Mouse (Mus musculus) limb, embryonic 13.5 days (tissue): ENCODE data around the gene Galnt14. TPM values are rescaled to one million over a fixed set of nuclear protein-coding genes. Genes with fewer than 3 reads are reported as not detected.

ENCODE experiments used
- ATAC-seq: fragments of 200-750 bp; cut with Nextera tagmentation; 2 replicates; pipeline ENCODE4 v1.8.0; 2017; ENCODE audit warnings: low read depth, moderate number of reproducible peaks, moderate TSS enrichment; ENCODE audit not compliant: low FRiP score
- H3K27ac ChIP-seq: fragments of 300-500 bp; sonication (generic); 2 replicates; pipeline ENCODE4 v1.5.1; 2015; ENCODE audit warnings: inconsistent platforms, mild to moderate bottlenecking, moderate library complexity
- H3K27me3 ChIP-seq: fragments of 300-500 bp; sonication (generic); 2 replicates; pipeline ENCODE4 v1.6.1; 2015; ENCODE audit warnings: mild to moderate bottlenecking, inconsistent platforms
- H3K36me3 ChIP-seq: fragments of 300-500 bp; sonication (generic); 2 replicates; pipeline ENCODE4 v1.6.1; 2015; ENCODE audit warnings: inconsistent platforms, mild to moderate bottlenecking, moderate library complexity
- H3K4me1 ChIP-seq: fragments of 300-500 bp; sonication (generic); 2 replicates; pipeline ENCODE4 v1.6.1; 2015; ENCODE audit warnings: inconsistent platforms
- H3K4me2 ChIP-seq: fragments of 300-500 bp; sonication (generic); replicated peaks from 2 replicates; pipeline ENCODE4 v1.6.1; 2015; ENCODE audit warnings: inconsistent platforms, mild to moderate bottlenecking, moderate library complexity
- H3K4me3 ChIP-seq: fragments of 300-500 bp; sonication (generic); 2 replicates; pipeline ENCODE4 v1.5.1; 2015; ENCODE audit warnings: moderate library complexity, mild to moderate bottlenecking, inconsistent platforms
- H3K9ac ChIP-seq: fragments of 300-500 bp; sonication (generic); 2 replicates; pipeline ENCODE4 v1.6.1; 2015; ENCODE audit warnings: mild to moderate bottlenecking, inconsistent platforms
- H3K9me3 ChIP-seq: fragments of 300-500 bp; sonication (generic); 2 replicates; pipeline ENCODE4 v1.6.1; 2016; ENCODE audit warnings: inconsistent platforms
- WGBS: fragments of 180-500 bp; shearing (Covaris S2); methylation state at CpG from one replicate; pipeline ENCODE4 v1.1.7; 2015; 5-methylcytosine and 5-hydroxymethylcytosine counted together
- polyA plus RNA-seq: library from polyadenylated mRNA; unstranded; fragments of >200 nt; fragmentation: Nextera tagmentation; extraction: Ambion mirVana; gene quantifications from 2 replicates; pipeline ENCODE4 v1.2.1, GENCODE M21; 2015

The Galnt14 gene
- polyA plus RNA-seq, 1 experiment from 2014 or later: 2.8 TPM

DNA sequence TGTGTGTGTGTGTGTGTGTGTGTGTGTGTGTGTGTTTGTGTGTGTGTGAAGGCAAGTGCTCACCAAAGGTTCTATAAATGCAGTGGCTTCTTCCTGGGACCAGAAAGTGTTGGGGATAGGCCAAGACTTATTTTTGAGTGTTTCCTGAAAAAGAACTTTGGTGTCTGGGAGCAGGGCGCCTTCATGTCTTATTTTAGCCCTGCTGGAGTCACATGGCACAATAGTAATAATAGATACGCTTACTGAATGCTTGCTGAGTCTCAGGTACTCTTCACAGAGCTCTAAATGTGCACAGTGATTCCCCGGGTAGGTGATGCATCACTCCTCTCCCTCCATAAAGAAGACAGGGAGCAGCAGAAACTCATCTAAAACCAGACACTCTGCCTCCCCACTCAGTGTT lies 153.2 kb downstream of the Galnt14 start:
- no peak overlapping the region for H3K9ac ChIP-seq
- ATAC-seq: no peak
- no peaks in the 10 kb centered on the region for H3K27me3 ChIP-seq
- no peaks in the 10 kb centered on the region for H3K9me3 ChIP-seq
- H3K27ac ChIP-seq: no peak overlapping the region
- no peak overlapping the region for H3K4me3 ChIP-seq
- no peaks in the 10 kb centered on the region for H3K36me3 ChIP-seq
- 71% methylated on average over 3 of the region's 3 CpGs for WGBS
- no peak overlapping the region for H3K4me2 ChIP-seq
- H3K4me1 ChIP-seq: no peaks in the 10 kb centered on the region

DNA sequence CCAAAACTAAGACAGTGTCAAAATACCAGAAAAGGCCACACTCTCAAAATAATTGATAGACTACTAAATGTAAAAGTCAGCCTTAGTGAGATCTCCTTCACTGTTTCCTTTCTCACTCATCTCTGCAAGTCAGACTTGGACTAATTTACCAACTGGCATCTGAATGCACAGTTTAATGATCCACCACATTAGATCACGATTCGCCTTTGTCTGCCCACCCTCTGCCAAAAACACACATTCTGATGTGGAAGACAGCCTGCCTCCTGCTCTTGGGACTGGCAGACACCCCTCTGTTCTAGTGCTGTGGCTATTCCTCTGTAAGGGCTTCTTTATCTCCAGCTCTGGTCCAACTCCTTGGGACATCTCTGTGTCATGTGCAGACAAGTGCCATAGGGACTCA lies 153.8 kb downstream of the Galnt14 start:
- H3K4me1 ChIP-seq: no peaks in the 10 kb centered on the region
- no peak overlapping the region for H3K9ac ChIP-seq
- ATAC-seq: no peak
- no peaks in the 10 kb centered on the region for H3K36me3 ChIP-seq
- no peak overlapping the region for H3K4me3 ChIP-seq
- no peaks in the 10 kb centered on the region for H3K27me3 ChIP-seq
- H3K4me2 ChIP-seq: no peak overlapping the region
- H3K9me3 ChIP-seq: no peaks in the 10 kb centered on the region
- no peak overlapping the region for H3K27ac ChIP-seq
- 86% methylated on average over 2 of the region's 2 CpGs for WGBS

DNA sequence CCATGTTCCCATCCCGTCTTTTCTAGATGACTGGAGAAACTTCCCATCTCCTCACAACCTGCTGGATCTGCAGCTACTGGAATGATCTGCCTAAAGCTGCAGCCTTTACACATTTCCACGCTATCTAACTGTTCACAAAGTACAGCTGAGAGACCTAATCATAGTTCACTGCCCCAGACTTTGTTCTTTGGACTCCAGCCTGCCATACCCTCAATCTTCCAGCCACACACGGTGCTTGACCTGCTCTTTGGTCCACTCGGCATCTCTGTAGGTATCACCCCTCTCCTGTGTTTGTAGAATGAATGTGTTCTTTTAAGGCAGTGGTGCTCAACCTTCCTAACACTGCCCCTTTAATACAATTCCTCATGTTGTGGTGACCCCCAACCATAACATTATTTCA lies 155.6 kb downstream of the Galnt14 start:
- Histone ChIP-seq H3K27ac (no peak overlapping the region), H3K4me3 (no peak overlapping the region), H3K36me3 (no peaks in the 10 kb centered on the region), H3K4me2 (no peak overlapping the region), H3K27me3 (no peaks in the 10 kb centered on the region), H3K9ac (no peak overlapping the region), H3K4me1 (no peaks in the 10 kb centered on the region), H3K9me3 (no peaks in the 10 kb centered on the region)
- ATAC-seq: no peak
- 86% methylated on average over 4 of the region's 4 CpGs for WGBS

DNA sequence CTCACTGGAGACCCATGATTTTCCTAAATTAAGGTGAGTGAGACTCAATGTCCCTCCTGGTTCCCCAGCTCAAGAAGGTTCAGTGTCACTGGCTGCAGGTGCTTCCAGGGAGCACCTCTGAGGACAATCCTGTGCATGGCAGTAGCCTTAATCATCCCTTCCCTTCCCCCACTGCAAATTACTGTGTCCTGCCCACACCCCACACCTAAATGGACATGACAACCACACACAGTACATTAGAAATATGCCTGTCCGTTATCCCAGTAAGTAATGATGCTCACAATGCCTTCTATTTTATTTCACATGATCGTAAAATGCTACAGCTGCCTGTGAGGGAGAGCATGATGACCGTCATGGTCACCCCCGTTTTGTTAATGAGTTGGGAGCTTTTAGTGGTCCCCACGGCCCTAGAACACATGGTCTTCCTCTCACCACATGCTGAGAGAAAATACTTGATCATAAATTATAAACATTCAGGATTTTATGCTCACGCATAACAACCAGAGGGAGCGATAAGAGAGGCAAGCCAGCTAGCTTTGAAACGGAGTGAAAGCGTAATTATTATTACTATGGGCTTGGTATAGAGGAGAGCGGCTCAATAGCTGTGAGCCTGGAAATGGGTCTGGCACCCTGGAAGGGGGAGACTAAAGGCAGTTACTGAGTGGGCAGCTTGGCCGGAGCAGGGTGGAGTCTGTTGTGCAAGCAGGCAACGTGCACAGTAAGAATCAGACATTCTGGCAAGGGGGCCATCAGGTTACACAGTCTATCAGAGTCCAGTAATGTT lies 161.3 kb downstream of the Galnt14 start:
- H3K36me3 ChIP-seq: no peaks in the 10 kb centered on the region
- ATAC-seq: no peak
- no peak overlapping the region for H3K27ac ChIP-seq
- no peak overlapping the region for H3K9ac ChIP-seq
- H3K4me3 ChIP-seq: no peak overlapping the region
- H3K4me1 ChIP-seq: peaks cover 10% of the 10 kb centered on the region
- H3K4me2 ChIP-seq: no peak overlapping the region
- no peaks in the 10 kb centered on the region for H3K9me3 ChIP-seq
- no peaks in the 10 kb centered on the region for H3K27me3 ChIP-seq
- 37% methylated on average over 12 of the region's 12 CpGs for WGBS

DNA sequence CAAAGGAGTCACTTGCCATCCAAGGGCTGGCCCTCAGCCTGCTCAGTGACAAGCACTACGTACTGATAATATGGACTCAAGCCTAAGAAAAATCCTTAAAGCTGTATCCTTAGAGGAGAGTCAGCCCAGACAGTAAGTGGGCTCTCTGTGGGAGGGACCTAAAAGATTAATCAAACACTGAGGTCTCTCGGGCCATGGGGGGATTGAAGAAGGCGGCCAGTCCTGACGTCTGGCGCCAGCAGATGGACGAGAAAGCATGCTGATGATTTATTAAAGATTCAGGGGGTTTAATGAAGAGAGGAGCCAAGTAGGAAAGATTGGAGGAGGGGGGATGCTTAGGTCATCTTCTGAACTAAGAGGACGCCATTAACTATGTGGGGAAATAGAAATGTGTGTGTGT lies 162.1 kb downstream of the Galnt14 start:
- no peaks in the 10 kb centered on the region for H3K36me3 ChIP-seq
- ATAC-seq: no peak
- H3K4me1 ChIP-seq: peaks cover 10% of the 10 kb centered on the region
- H3K4me2 ChIP-seq: no peak overlapping the region
- no peak overlapping the region for H3K9ac ChIP-seq
- 50% methylated on average over 7 of the region's 7 CpGs for WGBS
- H3K9me3 ChIP-seq: no peaks in the 10 kb centered on the region
- no peaks in the 10 kb centered on the region for H3K27me3 ChIP-seq
- no peak overlapping the region for H3K27ac ChIP-seq
- H3K4me3 ChIP-seq: no peak overlapping the region

DNA sequence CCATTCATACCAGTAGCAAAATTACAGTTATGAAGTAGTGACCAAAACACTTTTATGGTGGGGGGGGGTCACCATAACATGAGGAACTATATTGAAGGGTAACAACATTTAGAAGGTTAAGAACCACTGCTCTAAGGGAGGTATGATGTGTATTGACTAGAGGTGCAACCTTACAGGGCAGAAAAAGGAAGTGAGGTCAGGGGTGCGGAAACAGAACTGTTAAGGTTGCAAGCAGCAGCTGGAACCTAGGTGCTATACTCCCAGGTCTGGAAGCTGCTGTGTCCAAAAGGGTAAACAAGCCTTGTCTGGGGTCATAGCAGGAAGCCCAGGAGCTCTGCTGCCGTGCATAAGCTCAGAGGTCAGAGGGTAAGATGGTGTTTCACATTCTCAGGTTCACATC lies 162.8 kb downstream of the Galnt14 start:
- Histone ChIP-seq H3K27ac (no peak overlapping the region), H3K4me1 (peaks cover 10% of the 10 kb centered on the region), H3K4me2 (no peak overlapping the region), H3K36me3 (no peaks in the 10 kb centered on the region), H3K9me3 (no peaks in the 10 kb centered on the region), H3K9ac (no peak overlapping the region), H3K4me3 (no peak overlapping the region), H3K27me3 (no peaks in the 10 kb centered on the region)
- no peak for ATAC-seq
- 45% methylated on average over 2 of the region's 2 CpGs for WGBS

DNA sequence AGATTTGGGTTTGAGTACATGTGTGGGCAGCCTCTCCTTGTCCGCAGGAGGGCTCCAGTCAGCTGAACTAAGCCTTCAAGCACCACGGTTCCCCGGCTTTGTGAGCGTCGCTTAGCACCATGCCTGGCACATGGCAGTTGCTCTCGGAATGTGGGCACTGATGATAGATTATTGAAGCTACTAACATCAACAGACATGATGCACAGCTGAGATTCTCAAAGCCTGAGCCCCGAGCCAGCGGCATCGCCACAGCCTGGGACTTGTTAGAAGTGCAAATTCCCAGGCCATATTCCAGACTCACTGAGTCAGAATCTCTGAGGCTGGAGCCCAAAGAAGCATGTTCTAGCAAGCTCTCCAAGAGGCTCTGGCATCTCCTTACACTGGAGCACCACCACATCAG lies 168.3 kb downstream of the Galnt14 start:
- Histone ChIP-seq H3K27me3 (0 out of 2 replicates have a peak, but pooled peaks cover 3% of the 10 kb centered on the region), H3K4me3 (no peak overlapping the region), H3K9me3 (no peaks in the 10 kb centered on the region), H3K27ac (no peak overlapping the region), H3K4me1 (0 out of 2 replicates have a peak, but pooled peaks cover 8% of the 10 kb centered on the region), H3K9ac (no peak overlapping the region), H3K36me3 (no peaks in the 10 kb centered on the region), H3K4me2 (no peak overlapping the region)
- 76% methylated on average over 9 of the region's 9 CpGs for WGBS
- no peak for ATAC-seq

DNA sequence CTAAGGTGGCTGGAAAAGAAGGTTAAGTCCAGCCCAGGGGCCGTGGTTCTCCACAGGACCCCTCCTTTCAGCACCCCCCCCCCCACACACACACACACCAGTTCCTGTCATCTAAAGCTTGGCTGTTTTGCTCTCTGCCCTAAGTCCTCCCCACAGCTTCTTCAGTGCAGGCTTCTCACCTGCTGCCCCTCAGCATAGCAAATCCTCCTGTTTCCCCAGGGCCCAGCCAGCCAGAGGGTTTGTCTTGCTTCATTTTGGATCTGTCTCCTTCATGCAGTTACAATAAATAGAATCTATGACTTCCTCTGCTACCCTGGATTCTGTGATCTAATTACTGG lies 169.1 kb downstream of the Galnt14 start:
- no peak overlapping the region for H3K9ac ChIP-seq
- H3K4me1 ChIP-seq: 0 out of 2 replicates have a peak, but pooled peaks cover 8% of the 10 kb centered on the region
- no peaks in the 10 kb centered on the region for H3K9me3 ChIP-seq
- WGBS: 0% methylated on average over 1 of the region's 1 CpGs
- no peaks in the 10 kb centered on the region for H3K36me3 ChIP-seq
- no peak overlapping the region for H3K4me3 ChIP-seq
- 0 out of 2 replicates have a peak, but pooled peaks cover 3% of the 10 kb centered on the region for H3K27me3 ChIP-seq
- H3K4me2 ChIP-seq: no peak overlapping the region
- H3K27ac ChIP-seq: no peak overlapping the region
- no peak for ATAC-seq

DNA sequence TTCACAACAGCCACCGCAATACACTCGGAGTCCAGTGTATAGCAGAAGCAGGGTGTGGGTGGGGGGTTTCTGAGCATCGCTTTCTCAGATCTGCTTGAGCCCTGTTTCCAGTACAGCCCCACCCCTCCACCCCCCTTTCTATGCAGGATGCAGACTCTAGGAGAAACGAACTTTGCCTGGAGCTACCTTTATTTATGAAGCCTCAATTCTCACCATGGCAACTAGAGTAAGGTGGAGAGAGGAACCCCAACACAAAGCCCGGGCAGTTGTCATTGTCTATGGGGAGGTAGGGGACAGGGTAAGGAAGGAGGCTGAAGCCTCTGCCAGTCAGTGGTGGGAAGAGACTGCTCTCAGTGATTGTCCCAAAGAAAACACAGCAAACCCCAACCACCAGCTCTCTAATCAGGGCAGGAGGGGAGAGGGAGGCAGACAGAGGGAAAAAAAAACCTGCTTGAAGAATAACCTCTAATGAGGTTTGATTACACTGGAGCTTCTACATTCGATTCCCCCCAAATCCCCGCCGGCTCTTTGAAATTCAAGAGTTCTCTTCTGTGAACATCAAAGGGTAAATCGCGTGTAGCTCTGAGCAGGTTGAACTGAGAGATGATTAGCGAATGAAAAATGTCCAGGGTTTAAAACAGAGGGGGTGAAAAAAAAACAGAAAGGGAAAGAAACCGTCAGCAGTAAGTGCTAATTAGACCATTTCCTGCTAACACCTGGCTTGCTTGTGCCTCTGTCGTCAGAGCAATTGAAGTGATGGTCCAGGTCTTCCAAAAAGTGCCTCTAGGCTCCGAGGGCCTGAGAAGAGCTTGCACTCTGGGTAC lies 169.6 kb downstream of the Galnt14 start:
- Histone ChIP-seq H3K27me3 (0 out of 2 replicates have a peak, but pooled peaks cover 3% of the 10 kb centered on the region), H3K9me3 (no peaks in the 10 kb centered on the region), H3K4me1 (0 out of 2 replicates have a peak, but pooled peaks cover 8% of the 10 kb centered on the region), H3K4me2 (no peak overlapping the region), H3K36me3 (no peaks in the 10 kb centered on the region), H3K27ac (no peak overlapping the region), H3K4me3 (no peak overlapping the region), H3K9ac (no peak overlapping the region)
- WGBS: 20% methylated on average over 14 of the region's 14 CpGs
- no peak for ATAC-seq

DNA sequence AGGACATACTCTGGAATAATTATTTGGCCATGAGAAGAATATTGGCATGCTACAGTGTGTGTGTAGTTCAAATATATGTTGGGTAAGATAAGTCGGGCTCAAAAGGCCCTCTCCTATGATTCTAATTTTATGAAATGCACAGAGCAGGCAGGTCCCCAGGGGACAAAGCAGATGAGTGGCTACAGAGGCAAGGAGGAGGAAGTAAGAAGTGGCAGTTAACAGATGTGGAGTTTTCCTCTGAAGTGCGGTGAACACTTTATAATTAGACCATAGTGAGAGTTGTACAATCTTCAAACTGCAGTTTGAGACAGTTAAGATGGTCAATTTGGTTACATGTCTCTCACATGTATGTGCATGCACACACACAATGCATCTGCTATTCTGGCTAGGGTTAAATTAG lies 178.4 kb downstream of the Galnt14 start:
- 75% methylated on average over 2 of the region's 2 CpGs for WGBS
- no peaks in the 10 kb centered on the region for H3K9me3 ChIP-seq
- no peak for ATAC-seq
- H3K4me1 ChIP-seq: no peaks in the 10 kb centered on the region
- H3K9ac ChIP-seq: no peak overlapping the region
- H3K36me3 ChIP-seq: no peaks in the 10 kb centered on the region
- H3K27me3 ChIP-seq: no peaks in the 10 kb centered on the region
- no peak overlapping the region for H3K4me3 ChIP-seq
- no peak overlapping the region for H3K27ac ChIP-seq
- H3K4me2 ChIP-seq: no peak overlapping the region

DNA sequence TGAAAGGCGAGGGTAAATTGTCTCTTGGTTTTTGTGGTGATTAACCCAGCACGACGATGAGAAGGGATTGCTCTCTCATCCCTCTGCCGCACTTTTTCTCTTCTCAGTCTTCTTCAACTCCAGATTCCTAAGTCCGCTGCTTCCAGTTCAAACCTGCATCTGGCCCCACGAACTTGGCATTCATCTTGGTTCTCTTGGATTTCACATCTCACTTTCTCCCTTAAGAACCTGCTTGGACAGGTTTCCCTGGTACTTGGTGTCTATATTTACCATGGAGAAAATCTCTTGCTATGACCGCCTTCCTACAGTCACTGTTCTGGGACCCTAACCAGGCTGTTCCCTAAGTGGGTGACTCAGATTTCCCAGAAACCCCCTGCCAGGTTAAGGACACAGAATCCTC lies 188.1 kb downstream of the Galnt14 start:
- Histone ChIP-seq H3K4me2 (no peak overlapping the region), H3K4me1 (no peaks in the 10 kb centered on the region), H3K9ac (no peak overlapping the region), H3K4me3 (no peak overlapping the region), H3K36me3 (no peaks in the 10 kb centered on the region), H3K9me3 (no peaks in the 10 kb centered on the region), H3K27ac (no peak overlapping the region), H3K27me3 (no peaks in the 10 kb centered on the region)
- no peak for ATAC-seq
- whole genome bisulfite sequencing: 89% methylated on average over 7 of the region's 7 CpGs

DNA sequence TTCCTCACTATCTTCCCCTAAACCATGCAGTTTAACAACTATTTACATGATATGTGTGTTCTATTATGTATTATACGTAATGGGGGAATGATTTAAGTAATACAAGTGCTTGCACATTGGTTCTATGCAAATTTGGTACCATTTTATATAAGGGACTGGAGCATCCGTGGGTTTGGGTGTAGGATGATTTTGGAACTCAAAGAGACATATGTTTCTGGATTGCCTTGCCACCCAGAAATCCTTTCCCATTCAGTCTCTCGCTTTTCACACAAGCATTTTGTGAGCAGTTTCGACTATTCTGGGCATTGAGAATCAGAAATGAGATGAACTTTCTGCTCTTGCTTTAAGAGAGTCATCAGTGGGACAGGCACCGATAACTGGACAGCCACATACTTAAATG lies 190.9 kb downstream of the Galnt14 start:
- Histone ChIP-seq H3K36me3 (no peaks in the 10 kb centered on the region), H3K9me3 (no peaks in the 10 kb centered on the region), H3K27ac (no peak overlapping the region), H3K4me1 (no peaks in the 10 kb centered on the region), H3K9ac (no peak overlapping the region), H3K27me3 (no peaks in the 10 kb centered on the region), H3K4me3 (no peak overlapping the region), H3K4me2 (no peak overlapping the region)
- WGBS: 86% methylated on average over 5 of the region's 5 CpGs
- ATAC-seq: no peak
